Mouse (Mus musculus) liver, postnatal 0 days (tissue): Measurements from ENCODE around the gene Vps4a. TPM values are rescaled to one million over a fixed set of nuclear protein-coding genes. Genes with fewer than 3 reads are reported as not detected.

ENCODE experiments used
- ATAC-seq: fragments of 200-750 bp; cut with Nextera tagmentation; 2 replicates; pipeline ENCODE4 v1.8.0; 2017; ENCODE audit warnings: mild to moderate bottlenecking, moderate library complexity
- DNase-seq: peaks from one replicate; pipeline ENCODE4 v3.0.0-alpha.2; 2016
- H3K27ac ChIP-seq: fragments of 300-500 bp; sonication (generic); 2 replicates; pipeline ENCODE4 v1.5.1; 2014; ENCODE audit warnings: antibody characterized with exemption, moderate library complexity, mild to moderate bottlenecking, low read depth
- H3K27me3 ChIP-seq: fragments of 300-500 bp; sonication (generic); 2 replicates; pipeline ENCODE4 v1.6.1; 2014; ENCODE audit warnings: low read length, control low read depth, mixed read lengths; ENCODE audit not compliant: insufficient read depth
- H3K36me3 ChIP-seq: fragments of 300-500 bp; sonication (generic); replicated peaks from 2 replicates; pipeline ENCODE4 v1.6.1; 2014; ENCODE audit warnings: mild to moderate bottlenecking, control low read depth, low read length, moderate library complexity, mixed read lengths; ENCODE audit not compliant: insufficient read depth
- H3K4me1 ChIP-seq: fragments of 300-500 bp; sonication (generic); 2 replicates; pipeline ENCODE4 v1.6.1; 2014; ENCODE audit warnings: antibody characterized with exemption, mild to moderate bottlenecking, control low read depth; ENCODE audit not compliant: insufficient read depth
- H3K4me2 ChIP-seq: fragments of 300-500 bp; sonication (generic); 2 replicates; pipeline ENCODE4 v1.6.1; 2014; ENCODE audit warnings: low read depth, mild to moderate bottlenecking, low read length, moderate library complexity, mixed read lengths
- H3K4me3 ChIP-seq: fragments of 300-500 bp; sonication (generic); 2 replicates; pipeline ENCODE4 v1.5.1; 2014; ENCODE audit warnings: low read depth, low read length
- H3K9ac ChIP-seq: fragments of 300-500 bp; sonication (generic); replicated peaks from 2 replicates; pipeline ENCODE4 v1.6.1; 2014; ENCODE audit warnings: mild to moderate bottlenecking, moderate library complexity
- H3K9me3 ChIP-seq: fragments of 300-500 bp; sonication (generic); 2 replicates; pipeline ENCODE4 v1.6.1; 2016; ENCODE audit warnings: mild to moderate bottlenecking, control low read depth, low read length, mixed read lengths
- CTCF ChIP-seq: sonication (generic); IDR thresholded peaks from 2 replicates; pipeline ENCODE4 v1.5.1; 2016; ENCODE audit warnings: antibody characterized with exemption, low read depth
- EP300 ChIP-seq: IDR thresholded peaks from 2 replicates; pipeline ENCODE4 v1.6.1; 2016; ENCODE audit warnings: antibody characterized with exemption, low read depth, mild to moderate bottlenecking
- WGBS: fragments of 180-500 bp; shearing (Covaris S2); extraction: QIAGEN DNeasy Blood & Tissue Kit; methylation state at CpG from one replicate; pipeline ENCODE4 v1.1.7; 2014; ENCODE audit not compliant: insufficient replicate concordance; 5-methylcytosine and 5-hydroxymethylcytosine counted together
- polyA plus RNA-seq: library from polyadenylated mRNA; unstranded; fragments of >200 nt; fragmentation: Nextera tagmentation; extraction: Ambion mirVana; gene quantifications from 2 replicates; pipeline ENCODE4 v1.2.1, GENCODE M21; 2015

The Vps4a gene
- polyA plus RNA-seq, 1 experiment from 2014 or later = 18.3 TPM

DNA sequence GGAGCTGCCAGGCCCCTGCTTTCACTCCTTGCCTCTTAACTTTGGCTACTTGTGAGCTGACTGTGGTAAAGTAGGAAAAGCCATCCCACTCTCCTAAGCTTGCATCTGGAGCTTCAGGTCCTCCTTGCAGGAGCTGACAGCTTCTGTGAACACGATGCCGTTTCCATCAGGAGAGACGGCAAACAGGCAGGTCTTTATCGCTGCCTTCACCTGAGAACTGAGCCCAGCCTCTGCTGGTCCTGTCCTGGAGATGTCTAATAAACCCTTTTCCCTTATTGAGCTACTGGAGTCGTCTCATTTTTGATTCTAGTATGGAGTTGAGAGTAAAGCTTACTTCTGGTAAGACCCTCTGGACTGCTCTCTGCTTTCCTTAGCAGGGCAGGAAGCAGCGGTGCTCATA is 14.5 kb downstream of the Vps4a start:
- ATAC-seq = no peak
- no peak overlapping the region for H3K4me2 ChIP-seq
- peaks cover 72% of the 10 kb centered on the region for H3K36me3 ChIP-seq
- no peak for DNase-seq
- 83% methylated on average over 6 of the region's 6 CpGs for WGBS
- TF ChIP-seq CTCF (no peak), EP300 (no peak)
- H3K27me3 ChIP-seq = no peaks in the 10 kb centered on the region
- no peak overlapping the region for H3K9ac ChIP-seq
- peaks cover 6% of the 10 kb centered on the region for H3K4me1 ChIP-seq
- H3K4me3 ChIP-seq = no peak overlapping the region
- no peaks in the 10 kb centered on the region for H3K9me3 ChIP-seq
- H3K27ac ChIP-seq = no peak overlapping the region

DNA sequence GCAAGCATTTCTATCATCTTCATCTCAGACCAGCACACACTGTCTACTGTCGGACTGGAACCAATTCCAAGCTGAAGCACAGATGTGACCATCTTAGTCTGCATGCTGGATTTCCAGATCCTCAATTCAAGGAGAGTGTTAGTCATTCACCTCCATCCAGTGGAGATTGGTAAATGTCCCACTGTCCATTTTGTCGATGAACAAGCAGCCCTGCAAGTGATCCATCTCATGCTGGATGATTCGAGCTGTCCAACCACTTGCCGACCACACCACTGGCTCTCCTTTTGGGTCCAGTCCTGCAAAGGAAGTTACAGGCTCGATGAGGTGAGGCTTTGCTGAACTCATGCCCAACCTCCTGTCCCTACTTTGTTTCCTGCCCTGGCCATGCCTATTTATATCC is 16.0 kb downstream of the Vps4a start:
- Histone ChIP-seq H3K4me2 (peak overlapping the region; percentile 88; the same call in 1 of the 2 replicates), H3K4me3 (no peak overlapping the region), H3K36me3 (peaks cover 68% of the 10 kb centered on the region), H3K4me1 (peaks cover 6% of the 10 kb centered on the region), H3K27me3 (no peaks in the 10 kb centered on the region), H3K27ac (no peak overlapping the region), H3K9ac (no peak overlapping the region), H3K9me3 (no peaks in the 10 kb centered on the region)
- TF ChIP-seq EP300 (no peak), CTCF (no peak)
- WGBS = 62% methylated on average over 5 of the region's 5 CpGs
- ATAC-seq (no peak), DNase-seq (no peak)

DNA sequence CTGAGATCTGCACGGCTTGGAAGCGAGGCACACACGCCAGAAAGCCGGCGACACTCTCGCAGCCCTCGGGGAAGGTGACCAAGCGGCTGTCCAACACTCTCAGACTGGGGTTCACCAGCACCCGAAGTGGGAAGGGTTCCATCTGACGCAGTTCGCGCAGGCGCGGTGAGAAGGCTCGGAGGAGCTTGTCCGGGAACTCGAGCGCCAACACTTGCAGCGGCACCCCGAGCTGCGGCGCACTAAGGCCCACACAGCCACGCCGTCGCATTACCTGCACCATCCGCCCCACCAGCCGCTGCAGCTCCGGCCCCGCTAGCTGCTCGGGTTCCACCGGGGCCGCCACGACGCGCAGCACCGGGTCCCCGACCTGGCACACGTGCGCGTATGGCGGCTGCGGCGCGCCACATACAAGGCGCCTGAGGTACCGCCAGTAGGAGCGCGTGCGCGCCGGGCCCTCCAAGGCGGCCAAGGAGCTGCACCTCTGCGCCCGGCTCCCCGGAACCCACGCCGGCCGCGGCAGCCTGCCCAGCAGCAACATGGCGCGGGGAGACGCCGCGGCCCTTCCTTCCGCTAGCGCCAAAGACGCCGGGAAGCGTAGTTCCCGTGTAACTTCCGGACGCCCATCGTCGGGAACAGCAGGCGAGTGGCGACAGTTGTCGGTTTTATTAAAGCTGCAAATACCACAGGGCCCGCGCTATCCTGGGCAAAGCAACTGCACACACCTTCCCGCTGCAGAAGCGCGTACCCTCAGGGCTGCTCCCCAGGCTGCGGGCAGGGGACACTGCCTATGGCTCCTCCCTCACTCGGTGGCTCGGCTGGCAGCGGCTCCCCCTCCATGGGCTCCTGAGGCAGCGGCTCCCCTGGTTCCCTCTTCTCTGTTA is 17.3 kb downstream of the Vps4a start, which contains the start of gene Pdf:
Gene Pdf, minus strand, starts transcription at position 554 of the 881 bp plus-strand sequence.
- WGBS = 2% methylated on average over 78 of the region's 87 CpGs
- ATAC-seq = peak; percentile 83
- TF ChIP-seq CTCF = no peak
- H3K27me3 ChIP-seq = no peaks in the 10 kb centered on the region
- peak within 1 kb of the TSS; percentile 86 for H3K4me3 ChIP-seq
- peak within 1 kb of the TSS; percentile 90 for H3K27ac ChIP-seq
- peak within 1 kb of the TSS; percentile 85 for H3K9ac ChIP-seq
- no peaks in the 10 kb centered on the region for H3K9me3 ChIP-seq
- H3K4me1 ChIP-seq = peaks cover 6% of the 10 kb centered on the region
- DNase-seq = peak; percentile 80
- H3K4me2 ChIP-seq = peak within 1 kb of the TSS; percentile 88
- peaks cover 68% of the 10 kb centered on the region for H3K36me3 ChIP-seq

DNA sequence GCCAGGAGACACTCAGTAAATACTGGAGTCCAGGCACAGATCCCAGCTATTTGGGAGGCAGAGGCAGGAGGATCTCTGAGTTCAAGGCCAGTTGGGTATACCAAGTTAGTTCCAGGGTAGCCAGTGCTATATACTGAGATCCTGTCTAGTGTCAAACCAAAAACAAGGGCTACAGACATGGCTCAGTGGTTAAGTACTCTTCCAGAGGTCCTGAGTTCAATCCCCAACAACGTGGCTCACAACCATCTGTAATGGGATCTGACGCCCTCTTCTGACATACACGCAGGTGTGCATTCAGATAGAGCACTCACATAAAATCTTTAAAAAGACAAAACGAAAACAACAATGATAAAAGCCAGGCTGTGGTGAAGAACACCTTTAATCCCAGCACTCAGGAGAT is 18.5 kb downstream of the Vps4a start:
- ATAC-seq (no peak), DNase-seq (no peak)
- peak overlapping the region; percentile 88; the same call in 1 of the 2 replicates for H3K4me2 ChIP-seq
- H3K9me3 ChIP-seq = no peaks in the 10 kb centered on the region
- TF ChIP-seq EP300 = no peak
- TF ChIP-seq CTCF = no peak
- no peaks in the 10 kb centered on the region for H3K27me3 ChIP-seq
- H3K4me1 ChIP-seq = peaks cover 6% of the 10 kb centered on the region
- peak overlapping the region; percentile 85; the same call in 1 of the 2 replicates for H3K9ac ChIP-seq
- 81% methylated on average over 4 of the region's 4 CpGs for WGBS
- H3K36me3 ChIP-seq = peaks cover 68% of the 10 kb centered on the region
- 0 out of 2 replicates have a peak overlapping the region, but pooled peaks have one; percentile 90 for H3K27ac ChIP-seq
- H3K4me3 ChIP-seq = peak overlapping the region; percentile 86; the same call in 1 of the 2 replicates

DNA sequence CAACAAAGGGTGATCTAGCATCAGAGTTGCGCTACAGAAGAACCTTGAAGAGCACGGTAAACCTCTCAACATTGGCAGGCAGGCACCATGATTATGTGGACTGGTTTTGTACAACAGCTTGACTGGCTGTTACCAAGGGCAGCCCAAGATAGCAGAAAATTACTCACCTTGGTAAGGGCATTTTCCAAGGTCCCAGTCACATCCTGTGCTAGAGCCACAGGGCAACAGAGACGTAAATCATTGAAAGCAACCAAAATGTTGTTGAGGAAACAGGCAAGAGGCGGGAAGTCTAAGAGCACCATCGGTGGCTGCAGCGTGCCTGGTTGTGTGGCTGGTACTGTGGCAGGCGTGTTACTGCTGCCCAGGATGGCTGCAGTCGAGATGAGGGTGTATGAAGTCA is 21.0 kb downstream of the Vps4a start:
- TF ChIP-seq EP300 = no peak
- no peak for TF ChIP-seq CTCF
- 96% methylated on average over 8 of the region's 8 CpGs for WGBS
- Histone ChIP-seq H3K4me2 (no peak overlapping the region), H3K4me3 (no peak overlapping the region), H3K9me3 (no peaks in the 10 kb centered on the region), H3K4me1 (peaks cover 16% of the 10 kb centered on the region), H3K27me3 (no peaks in the 10 kb centered on the region), H3K36me3 (peaks cover 50% of the 10 kb centered on the region), H3K27ac (no peak overlapping the region), H3K9ac (no peak overlapping the region)
- DNase-seq = no peak
- no peak for ATAC-seq

DNA sequence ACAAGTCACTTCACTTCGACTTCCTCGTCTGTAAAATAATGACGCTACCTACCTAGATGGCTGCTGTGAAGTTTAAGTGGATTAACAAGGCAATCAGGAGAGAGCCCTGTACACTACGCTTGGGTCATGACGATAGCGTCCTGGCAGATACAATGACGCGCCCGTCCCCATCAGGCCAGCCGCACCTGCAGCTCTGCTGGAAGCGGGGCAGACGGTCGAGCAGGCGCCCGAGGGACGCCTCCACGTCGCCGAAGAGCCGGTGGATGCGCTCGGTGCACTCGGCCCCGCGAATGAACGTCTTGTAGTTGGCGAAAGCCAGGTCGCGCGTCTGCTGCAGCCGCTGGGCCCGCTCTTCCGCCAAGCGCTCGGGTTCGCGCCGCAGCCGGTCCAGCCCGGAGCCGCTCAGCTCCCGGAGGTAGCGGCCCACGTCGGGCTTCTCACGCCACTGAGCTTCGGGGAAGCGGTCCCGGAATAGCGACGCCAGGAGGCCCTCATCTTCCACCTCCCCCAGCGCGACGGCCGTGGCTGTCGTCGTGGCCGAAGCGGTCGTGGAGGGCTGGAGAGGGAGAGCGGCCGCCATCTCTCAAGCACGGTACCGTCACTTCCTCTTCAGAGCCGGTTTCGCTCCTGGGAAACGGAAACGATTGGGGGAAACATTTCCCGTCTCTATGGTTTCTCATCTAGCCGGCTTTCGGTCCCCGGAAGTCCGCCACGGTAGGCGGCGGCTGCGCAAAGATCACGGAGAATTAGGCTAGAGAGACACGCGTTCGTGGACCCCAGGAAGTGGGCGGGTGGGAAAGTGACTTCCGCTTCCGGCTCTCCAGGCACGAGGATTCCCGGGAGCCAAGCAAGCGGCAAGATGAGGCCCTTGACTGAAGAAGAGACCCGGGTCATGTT is 25.3 kb downstream of the Vps4a start, which contains the start of the genes Cog8 and Nip7:
Gene Cog8, minus strand, starts transcription at position 614 of the 897 bp plus-strand sequence.
Gene Nip7, plus strand, starts transcription at position 802 of the 897 bp plus-strand sequence.
- Histone ChIP-seq H3K27ac (peak within 1 kb of the TSS; percentile 88), H3K4me1 (peaks cover 23% of the 10 kb centered on the region), H3K4me3 (peak within 1 kb of the TSS; percentile 92), H3K36me3 (peaks cover 42% of the 10 kb centered on the region), H3K9me3 (no peaks in the 10 kb centered on the region), H3K4me2 (peak within 1 kb of the TSS; percentile 94), H3K27me3 (no peaks in the 10 kb centered on the region), H3K9ac (peak within 1 kb of the TSS; percentile 84)
- DNase-seq (peak; percentile 95), ATAC-seq (peak; percentile 94)
- WGBS = under 1% methylated on average over 88 of the region's 88 CpGs
- TF ChIP-seq EP300 (peak; percentile 86; the same call in 1 of the 2 replicates), CTCF (no peak; the same call in 1 of the 2 replicates)
